Mouse (Mus musculus) MEL-GATA-1-ER (cell line): ENCODE measurements around the gene Ankrd44.

Source experiments
- DNase-seq: peaks from one replicate; pipeline ENCODE4 v3.0.0-alpha.2; 2012; ENCODE audit warnings: low read depth; ENCODE audit errors: extremely low read depth

Gene Ankrd44

DNA sequence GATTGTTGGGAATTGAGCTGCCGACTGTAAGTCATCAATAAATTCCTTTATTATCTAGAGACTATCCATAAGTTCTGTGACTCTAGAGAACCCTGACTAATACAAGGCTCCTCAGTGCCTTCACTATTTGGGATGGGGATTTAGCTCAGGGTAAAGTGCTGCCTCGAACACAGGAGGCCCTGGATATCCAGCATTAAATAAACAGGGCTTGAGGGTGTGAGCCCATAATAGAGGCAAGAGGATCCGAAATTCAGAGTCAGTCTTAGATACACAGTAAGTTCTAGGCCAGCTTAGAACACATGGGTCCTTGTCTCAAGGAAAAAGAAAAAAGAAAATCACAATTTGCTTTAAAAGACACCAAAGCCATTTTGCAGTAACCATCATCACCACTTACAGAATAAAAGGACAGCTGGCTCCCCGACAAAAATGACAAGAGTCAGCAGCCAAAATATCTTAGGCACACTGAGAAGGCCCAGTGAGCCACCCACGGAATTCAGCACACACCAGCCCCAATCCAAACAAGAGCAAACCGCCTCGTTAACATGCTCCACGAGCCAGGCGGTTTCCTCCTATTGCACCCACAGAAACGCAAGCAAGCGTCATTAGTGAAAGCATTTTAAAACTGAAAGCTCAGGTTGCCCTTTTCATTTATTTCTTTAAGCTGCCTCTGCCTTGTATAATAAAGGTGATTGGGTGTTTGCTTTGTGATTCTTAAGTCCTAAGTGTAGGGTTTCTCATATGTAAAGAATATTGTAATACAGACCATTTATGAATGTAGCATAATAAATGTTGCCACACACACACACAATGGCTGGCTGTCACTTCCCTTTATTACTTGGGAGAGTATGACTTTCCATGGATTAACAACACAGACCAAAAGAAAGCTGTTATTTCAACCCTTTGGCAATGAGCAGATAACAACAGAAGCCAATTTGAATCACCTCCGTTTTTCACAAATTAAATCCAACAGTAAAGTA lies 29.8 kb downstream of the Ankrd44 start:
- no peak for DNase-seq

DNA sequence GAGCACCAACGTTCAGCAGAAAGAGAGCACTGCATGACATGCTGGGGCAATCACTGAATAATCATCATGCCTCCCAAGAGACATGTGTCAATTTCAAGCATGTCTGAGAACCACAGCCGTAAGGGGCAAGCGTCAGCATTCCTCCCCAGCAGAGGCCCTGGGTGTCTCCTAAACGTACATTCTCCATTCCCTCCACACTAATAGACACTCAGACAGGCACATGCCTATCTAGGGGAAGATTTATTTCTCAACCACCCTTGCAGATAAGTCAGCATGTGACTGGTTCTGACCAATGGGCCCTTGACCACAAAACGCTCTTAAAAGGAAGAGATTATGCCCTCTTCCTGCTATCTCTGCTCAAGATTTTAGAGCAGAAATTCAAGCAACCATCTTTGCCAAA lies 37.7 kb downstream of the Ankrd44 start:
- no peak for DNase-seq

DNA sequence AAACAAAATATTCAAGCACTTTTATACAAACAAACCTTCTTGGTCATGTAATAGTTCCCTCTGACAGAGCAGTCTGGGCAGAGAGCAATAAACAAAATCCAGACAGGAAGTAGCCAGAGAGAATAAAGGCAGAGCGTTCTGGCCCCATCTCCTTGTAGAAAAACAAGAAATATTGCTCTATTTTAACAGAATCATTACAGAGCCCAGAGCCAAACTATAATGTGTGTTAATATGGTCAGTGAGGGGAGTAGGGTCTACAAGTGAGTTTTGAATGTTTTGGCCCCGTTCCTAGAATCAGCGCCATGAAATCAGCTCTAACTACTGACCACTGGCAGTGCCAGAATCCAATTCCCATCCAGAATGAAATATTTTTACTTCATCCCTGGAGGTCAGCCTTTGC lies 38.3 kb downstream of the Ankrd44 start:
- DNase-seq: no peak

DNA sequence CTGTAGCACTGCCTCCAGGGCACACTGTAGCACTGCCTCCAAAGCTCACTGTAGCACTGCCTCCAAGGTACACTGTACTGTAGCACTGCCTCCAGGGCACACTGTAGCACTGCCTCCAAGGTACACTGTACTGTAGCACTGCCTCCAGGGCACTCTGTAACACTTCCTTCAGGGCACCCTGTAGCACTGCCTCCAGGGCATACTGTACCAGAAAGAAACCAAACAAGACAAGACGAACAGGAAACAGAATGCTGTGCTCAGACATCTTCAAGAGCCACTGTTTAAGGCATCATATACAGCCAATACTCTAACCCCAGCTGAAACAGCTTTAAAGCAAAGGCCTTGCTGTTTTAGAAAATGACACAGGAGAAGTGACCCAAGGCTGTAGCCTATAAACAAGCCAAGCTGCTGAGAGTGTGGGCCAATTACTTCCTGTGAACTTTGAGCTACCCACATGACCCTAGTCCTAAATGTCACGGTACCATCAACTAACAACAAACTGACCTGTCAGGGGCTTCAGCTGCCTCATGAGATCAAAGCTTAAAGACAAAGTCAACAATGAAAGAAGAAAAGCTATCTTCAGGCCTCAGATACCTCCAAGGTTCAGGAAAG lies 43.2 kb downstream of the Ankrd44 start:
- DNase-seq: no peak

DNA sequence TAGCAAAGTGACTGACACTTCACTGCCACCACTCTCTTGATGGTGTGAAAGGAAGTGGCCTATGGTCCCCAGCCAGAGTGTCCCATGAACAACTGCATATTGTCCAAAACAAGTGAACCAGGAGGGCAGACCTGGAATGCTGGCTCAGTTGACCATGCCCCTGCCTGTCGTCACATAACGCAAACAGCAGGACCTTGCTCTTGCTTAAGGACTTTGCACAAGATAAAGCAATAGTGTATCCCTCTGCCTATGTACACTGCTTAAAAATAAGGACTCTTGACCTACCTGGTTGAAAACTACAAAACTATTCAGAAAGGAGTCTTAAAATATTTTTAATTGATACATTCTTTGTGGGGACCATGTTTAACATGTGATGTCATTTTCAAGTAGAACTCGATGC lies 44.7 kb downstream of the Ankrd44 start:
- no peak for DNase-seq

DNA sequence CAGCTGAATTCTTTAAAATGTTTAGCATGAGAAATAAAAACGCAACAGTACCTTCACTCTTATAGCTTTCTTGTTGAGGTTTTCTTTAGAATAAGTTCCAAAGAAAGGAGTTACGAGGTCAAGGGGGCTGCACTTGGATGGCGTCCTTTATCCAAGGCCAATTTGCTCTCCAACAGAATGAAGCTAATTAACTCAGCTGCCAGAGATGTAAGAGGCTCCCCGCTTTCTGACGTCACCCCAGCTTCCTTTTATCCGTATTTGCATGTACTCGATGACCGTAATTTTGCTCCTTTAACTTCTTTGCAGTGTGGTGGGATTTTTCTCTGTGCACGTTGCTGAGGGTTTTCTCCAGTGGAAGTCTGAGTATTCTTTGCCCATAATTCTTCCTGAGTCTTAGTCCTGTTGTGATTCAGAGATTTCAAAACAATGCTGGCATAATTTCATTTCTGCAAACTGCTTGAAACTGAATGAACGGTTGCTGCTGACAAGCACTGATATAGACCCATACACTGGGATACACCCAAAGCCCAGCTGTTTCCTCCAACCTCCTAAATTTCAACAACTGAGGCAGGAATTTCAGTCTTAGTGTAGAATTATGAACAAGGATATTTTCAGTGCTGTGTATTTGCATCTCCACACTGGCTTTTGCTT lies 48.6 kb downstream of the Ankrd44 start:
- no peak for DNase-seq

DNA sequence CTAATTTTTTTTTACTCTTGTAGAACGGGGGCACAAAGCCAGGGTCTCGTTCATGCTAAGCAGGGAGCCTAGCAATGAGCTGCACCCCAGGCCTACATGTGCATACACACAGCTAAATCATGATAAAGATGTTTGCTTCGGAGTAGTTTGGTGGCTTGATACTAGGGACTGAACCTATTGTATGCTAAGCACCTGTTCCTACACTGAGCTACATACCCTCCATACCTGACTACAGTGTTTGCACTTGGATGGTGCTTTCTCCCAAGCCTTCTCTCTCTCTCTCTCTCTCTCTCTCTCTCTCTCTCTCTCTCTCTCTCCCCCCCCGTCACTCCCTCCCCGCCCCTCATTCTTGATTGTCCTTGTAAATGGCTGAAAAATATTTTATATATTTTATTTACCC lies 49.2 kb downstream of the Ankrd44 start:
- DNase-seq: no peak

DNA sequence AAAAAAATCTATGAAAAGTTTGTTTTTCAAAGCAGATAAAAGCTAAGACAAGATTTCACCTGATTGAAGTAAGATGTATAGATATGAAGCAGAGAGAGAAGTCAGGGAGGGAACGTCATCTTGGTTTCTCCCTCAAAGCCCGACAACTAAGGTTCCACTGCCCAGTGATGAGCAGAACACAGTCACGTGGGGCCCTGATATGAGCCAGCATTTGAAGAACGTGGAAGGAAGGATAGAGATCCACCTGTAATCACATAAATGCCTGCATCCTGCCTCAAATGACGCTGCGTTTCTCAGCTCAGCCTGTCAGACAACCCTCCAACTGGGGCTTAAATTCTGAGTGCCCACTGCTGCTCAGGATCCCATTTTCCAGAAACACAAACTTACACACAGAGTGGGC lies 52.1 kb downstream of the Ankrd44 start:
- no peak for DNase-seq

DNA sequence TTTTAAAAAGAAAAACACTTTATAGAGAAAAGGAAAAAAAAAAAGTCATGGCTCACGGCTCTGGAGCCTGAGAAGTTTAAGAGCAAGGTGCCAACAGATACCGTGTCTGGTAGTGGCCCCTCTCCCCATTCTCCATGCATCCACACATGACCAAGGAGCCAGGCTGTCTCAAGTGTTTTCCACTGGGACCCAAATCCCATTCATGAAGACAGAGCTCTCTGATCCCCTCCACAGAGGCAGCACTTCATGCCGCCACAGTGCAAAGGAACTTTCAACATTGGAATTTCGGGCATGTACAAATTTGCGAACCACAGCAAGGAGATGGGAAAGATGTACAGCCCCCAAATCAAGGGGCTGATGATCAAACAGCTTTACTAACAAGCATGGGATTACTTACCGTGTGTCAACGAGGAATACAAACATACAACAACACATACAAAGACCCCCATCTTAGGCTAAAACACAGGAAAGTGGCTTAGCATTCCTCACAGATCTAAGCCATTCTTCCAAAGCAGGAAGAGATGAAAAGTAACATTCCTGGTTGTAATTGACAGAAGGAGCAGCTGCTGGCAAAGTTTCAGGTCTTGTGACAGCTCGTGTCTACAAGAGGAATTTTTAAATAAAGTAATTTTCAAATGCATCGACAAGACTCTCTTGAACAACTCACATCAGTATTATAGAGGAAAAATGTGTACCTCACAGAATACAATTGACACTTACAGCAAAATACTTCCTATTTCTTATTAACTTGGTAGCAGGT lies 53.1 kb downstream of the Ankrd44 start:
- no peak for DNase-seq

DNA sequence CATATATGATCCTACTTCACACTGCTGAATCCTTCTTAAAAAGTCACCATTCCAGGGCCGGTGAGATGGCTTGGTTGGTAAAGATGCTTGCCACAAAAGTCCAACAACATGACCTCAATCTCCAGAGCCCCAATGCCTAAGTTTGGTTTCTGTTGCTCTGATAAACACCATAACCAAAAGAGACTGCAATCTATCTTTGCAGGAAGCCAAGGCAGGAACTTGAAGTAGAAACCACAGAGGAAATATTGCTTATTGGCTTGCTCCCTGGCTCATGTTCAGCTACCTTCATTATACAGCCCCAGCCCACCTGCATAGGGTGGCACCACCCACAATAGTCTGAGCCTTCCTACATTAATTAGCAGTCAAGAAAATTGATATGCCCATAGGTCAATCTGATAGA lies 54.9 kb downstream of the Ankrd44 start:
- DNase-seq: peak; percentile 26

DNA sequence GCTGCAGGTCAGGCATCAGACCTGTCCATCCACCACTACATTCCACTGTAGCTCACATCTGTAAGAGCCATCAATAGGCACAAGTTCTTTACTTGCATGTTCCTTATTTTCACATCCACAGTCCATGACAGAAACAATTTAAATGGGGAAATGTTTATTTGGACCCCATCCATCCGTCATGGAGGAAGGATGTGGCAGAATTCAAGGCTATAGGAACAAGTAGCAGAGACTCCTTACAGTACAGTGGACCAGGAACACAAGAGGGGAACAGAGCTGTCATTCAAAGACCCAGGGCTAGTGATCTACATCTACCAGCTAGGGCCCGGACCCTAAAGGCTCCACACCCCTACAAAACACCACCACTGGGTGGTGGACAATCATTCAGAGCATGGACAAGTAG lies 55.6 kb downstream of the Ankrd44 start:
- DNase-seq: no peak

DNA sequence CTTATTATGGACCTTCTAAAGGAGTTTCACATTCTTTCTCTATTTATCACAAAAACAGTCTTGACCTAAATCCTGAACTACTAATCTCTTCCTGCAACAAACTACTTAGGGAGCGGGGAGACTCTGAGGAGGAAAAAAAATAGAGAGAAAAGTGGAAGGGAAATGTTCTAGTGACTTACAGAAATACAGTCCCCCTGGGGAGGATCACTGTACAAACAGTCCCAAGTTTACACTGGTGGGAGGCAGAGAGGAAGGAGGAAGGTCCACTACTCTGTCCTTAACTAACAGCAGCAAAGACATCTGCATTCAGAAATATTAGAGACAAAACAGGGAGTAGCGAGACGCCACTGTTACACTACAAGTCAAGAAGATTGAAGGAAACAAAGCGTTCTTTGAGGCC lies 59.0 kb downstream of the Ankrd44 start:
- no peak for DNase-seq

DNA sequence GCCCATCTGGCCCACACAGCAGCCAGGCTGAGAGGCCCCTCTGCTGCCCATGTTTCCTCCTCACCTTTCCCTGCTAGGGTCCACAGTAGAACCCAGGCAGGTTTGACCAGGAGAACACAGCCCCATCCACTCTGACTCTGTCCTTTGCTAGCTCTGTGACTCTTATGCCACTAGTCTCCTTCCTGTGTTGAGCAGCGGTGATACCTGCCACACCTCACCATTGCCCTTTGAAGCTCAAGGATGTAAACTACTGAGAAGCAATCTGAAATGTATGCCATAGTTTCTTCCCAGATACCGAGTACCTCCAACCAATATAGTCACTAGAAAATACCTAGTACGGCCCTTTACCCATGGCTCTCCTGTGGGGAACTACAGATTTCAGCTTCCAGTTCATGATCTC lies 60.1 kb downstream of the Ankrd44 start:
- DNase-seq: no peak

DNA sequence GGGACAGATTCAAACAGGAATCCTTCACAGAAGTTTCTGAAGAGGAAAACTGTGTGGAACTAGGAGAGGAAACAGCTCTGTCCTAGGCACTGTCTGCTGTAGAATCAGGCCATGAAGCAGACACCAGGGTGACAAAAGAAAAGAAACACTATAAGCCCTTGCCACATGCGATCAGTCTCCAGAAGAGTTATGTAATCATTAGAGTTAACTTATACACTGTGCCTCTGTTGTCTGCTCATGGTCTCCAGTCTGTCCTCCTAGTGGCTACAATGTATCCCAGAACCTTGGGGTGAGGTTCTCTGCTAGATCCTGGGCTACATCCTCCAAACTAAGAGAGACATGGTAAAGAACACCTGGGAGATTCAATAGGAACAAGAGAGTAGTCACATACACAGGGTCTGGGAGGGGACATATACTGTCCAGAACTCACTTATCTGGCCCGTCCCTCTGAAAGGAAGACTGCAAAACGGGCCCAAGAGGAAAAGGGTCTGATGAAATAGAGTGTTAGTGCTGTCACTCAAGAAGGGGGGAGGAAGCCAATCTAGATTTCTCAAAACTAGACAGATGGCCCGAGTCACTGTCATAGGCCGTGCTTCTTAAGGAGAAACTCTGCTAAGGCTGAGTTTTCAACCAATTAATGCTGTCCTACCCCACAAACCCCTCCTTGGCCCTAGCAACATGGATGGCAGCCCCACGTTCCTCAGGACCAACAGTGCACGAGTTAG lies 61.1 kb downstream of the Ankrd44 start:
- no peak for DNase-seq

DNA sequence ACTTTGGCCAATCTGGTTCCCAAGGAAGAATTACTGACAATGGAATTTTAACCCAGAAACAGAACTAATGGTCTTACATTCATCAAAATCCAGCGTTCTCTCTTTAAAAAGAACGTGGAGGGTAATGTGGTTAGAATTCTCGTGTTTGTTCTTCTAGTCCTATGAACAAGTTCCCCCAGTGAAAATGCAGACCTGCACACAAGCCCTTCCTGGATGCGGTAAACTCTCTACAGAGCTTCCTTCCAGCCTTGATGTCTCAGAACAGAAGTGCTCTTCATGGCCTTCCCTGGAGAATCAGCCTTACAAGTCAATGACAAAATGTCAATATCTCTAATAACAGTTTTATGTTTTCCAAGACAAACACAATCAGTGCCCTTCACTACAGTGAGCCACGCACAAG lies 65.8 kb downstream of the Ankrd44 start:
- no peak for DNase-seq

DNA sequence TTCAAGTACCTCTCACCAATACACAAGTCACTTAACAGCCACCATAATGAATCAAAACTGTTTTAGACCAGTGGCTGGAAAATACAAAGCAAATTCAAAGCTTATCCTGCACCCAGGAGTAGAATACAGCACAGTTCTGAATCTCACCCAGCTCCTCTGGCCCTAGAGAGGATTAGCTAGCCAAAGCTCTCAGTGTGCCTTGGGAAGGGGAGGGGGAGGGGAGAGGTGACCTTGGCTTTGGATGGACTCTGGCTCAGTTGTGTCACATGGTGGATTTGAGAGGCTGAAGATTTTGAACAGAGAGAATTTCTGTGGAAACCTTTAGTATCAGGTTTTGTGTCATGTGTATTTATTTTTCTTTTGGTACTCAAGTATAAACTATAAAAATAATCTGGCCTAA lies 66.3 kb downstream of the Ankrd44 start:
- DNase-seq: no peak

DNA sequence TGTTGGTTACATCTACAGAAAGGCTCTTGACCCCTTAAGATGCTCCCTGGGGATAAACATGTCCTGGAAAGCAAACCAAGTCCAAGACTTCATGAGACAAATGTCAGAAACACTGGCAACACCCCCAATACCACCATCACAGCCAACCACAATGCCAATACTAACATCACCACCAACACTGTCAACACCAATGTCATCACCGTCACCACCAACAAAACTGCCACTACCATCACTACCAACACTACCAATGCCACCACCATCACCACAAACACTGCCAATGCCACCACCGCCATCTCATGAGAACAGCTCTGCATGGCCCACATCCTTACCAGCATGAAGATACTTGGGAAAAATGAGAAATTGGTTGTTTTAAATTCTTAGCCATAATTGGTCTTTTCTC lies 67.3 kb downstream of the Ankrd44 start:
- DNase-seq: no peak

DNA sequence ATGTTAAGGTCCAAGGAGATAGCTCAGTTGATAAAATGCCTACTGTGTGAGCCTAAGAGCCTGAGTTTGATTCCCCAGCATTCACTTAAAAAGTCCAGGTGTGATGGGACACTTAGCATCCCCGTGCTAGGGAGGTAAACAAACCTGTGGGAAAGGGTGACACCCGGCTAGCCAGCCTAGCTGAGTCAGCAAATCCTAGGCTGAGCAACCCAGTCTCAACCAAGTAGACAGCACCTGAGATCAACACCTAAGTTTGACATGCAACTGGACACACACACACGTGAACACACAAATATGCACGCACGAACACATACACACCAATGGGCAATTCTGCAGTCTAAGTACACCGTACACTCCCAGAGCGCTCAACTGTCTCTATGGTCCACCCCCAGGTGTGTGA lies 69.7 kb downstream of the Ankrd44 start:
- DNase-seq: no peak

DNA sequence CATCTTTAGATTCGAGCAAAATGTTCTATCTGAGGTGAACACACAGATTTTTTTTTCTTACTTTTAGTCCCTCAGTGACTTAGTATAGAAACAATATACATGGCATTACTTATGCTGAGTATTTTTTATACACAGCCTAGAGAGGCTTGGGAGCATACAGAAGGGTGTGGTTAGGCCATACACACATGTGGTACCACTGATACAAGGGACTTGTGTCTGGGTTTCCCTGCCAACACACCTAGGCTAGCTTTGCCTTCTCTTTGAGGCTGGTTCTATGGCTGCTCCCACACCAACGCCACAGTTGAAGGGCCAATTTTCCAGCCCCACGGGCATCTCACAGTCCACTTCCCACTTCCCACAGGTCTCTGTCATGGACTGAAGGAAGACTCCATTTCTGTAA lies 70.2 kb downstream of the Ankrd44 start:
- DNase-seq: no peak

DNA sequence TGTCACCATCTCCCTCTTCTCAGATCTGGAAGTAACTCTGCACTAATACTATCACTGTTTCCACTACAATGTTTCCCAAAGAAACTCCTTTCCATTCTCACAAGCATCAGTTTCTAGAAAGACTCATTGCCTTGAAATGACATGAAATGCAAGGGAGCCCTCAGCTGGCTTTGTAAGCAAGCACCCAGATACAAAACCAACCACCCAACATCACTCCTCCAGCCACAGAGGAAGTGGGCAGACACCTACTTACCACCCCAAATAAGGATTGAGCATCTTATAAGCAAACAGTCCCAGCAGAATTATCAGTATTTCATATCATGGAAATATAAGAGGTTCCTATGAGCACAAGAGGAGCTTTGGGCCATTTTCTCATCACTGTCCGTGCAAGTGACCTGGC lies 71.8 kb downstream of the Ankrd44 start:
- DNase-seq: no peak
